Mouse (Mus musculus) cerebellum, adult 2 months (tissue): ENCODE results near the gene Card14.

Experiments
- CTCF ChIP-seq: fragments of 200-500 bp; IDR thresholded peaks from 2 replicates; pipeline ENCODE4 v1.5.1; 2011; ENCODE audit warnings: low read depth, mild to moderate bottlenecking, control low read depth, low read length, moderate library complexity, borderline replicate concordance; ENCODE audit not compliant: insufficient read depth
- POLR2A ChIP-seq: fragments of 200-500 bp; IDR thresholded peaks from 2 replicates; pipeline ENCODE4 v1.6.1; 2011; ENCODE audit warnings: low read length, control low read depth, borderline replicate concordance; ENCODE audit not compliant: insufficient read depth

DNA sequence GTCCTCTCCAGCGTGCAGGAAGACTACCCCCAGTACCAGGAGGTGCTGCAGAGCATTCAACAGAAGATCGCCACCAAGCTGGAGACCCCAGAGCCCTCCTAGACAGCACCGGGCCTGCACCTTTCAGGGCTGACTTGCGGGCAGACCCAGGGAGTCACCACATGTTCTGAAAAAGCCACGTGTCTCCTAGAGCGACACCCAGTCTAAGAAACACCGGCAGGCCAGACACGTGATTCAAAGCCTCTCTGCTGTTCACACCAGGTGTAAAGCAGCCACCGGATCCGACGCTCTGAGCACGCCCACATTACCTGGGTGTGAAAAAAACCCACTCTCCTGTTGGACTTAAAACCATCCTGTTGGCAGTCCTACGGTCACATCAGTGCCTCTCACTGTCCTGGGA, 43.2 kb upstream of the Card14 start:
- no peak for TF ChIP-seq CTCF
- TF ChIP-seq POLR2A = no peak
